Mouse (Mus musculus): ENCODE results near the gene Epha2.
A peak's percentile ranks its signal among the peaks of the same experiment; 100 is the strongest.

The Epha2 gene

DNA sequence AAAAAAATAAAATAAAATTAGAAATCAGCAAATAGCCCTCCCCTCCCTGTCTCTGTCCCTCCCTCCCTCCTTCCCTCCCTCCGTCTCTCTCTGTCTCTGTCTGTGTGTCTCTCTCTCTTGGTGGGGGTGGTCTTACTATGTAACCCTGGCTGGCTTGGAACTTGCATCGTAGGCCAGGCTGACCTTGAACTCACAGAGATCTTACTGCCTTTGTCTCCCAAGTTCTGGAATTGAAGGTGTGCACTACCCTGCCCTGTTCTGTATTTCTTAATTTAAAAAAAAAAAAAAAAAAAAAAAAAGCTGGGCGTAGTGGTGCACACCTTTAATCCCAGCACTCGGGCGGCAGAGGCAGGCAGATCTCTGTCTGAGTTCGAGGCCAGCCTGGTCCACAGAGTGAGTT lies 21.3 kb upstream of the Epha2 start:
- no peak for DNase-seq (ENCODE audit: low read depth, low spot score)

DNA sequence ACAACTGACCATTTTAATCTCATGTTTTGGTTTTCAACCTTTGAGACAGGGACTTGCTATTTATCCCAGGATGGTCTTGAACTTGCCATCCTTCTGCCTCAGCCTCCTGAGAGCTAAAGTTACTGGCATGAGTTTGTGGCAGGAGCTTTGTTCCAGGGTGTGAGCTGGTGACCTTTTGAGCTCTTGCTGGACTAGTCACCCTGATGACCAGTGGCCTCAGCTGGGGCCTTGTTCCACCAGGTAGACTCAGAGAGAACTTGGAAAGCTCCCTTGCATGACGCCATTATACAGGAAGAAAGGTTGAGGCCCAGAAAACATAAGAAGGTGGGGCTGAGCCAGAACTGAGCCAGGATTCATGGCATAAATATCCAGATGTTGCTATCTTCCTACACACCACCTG lies 20.6 kb upstream of the Epha2 start:
- DNase-seq (ENCODE audit: low read depth, low spot score) = no peak

DNA sequence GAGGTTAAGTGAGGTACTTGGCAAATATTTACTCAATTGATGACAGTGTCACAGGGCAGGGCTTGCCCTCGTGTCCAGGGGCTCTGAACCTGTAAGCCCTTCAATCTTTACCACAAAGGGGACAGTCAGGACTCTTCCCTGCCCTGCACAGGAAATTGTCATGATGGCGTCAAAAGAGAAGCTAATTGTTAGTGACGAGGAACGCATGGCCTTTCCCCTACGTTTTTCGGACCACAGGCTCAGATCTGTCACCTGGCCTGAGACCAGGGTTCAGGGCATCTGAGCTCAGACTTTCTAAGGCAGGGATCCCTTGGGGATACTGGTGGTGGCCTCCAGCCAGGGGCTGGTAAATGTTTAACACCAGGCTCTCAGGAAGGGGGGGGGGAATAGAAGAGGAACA lies 19.9 kb upstream of the Epha2 start:
- DNase-seq (ENCODE audit: low read depth, low spot score) = no peak

DNA sequence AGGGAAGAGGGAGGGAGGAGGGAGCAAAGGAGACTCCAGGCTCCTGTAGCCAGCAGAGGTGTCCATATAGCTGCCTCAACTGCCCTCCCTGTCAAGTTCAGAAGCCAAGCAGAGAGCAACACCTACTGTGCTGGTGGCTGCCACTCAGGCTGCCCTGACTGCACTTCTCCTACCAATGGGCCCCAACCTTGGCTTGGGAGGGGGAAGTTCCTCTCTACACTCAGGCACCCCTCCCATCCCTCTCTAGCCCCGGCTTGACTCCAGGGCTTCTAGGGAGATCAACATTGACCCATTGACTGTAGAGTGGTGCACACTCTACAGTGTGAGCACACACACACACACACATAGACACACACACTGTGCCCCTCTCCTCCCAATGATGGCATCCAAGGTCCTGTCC lies 19.5 kb upstream of the Epha2 start:
- no peak for DNase-seq (ENCODE audit: low read depth, low spot score)

DNA sequence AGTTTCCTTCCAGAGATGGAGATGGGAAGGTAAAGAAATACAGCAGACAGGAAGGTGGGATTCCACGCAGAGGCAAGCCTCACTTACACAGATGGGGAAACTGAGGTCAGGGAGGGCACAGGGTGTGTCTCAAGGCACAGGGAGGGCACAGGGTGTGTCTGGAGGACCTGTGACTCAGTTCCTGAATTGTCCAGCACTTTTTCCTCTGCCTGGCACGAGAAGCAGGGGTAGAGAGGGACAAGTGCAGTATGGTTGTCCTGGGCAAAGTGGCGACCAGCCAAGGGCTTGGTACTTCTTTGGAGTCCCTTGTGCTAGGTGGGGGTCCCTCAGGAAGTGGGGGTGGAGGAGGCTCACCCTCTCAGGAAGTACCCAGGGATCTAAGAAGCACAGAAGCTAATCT lies 19.0 kb upstream of the Epha2 start:
- no peak for DNase-seq (ENCODE audit: low read depth, low spot score)

DNA sequence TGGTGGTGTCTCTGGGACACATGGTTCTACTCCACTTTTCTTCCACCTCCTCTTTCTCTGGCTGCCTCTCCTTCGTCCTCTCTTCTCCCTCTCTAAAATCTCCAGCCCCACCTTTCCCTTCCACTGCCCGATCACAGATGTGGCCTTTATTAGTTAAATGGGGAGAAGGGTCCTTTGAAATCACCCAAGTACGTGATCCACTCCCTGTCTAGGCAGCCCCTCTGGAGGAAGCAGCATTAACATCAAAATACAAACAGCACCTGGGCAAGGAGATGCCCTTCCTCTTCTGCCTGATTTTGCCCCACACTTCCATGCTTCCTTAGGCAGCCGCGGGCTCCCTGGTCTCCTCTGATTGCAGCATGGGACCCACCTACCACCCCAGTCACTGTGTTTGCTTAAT lies 18.4 kb upstream of the Epha2 start:
- no peak for DNase-seq (ENCODE audit: low read depth, low spot score)

DNA sequence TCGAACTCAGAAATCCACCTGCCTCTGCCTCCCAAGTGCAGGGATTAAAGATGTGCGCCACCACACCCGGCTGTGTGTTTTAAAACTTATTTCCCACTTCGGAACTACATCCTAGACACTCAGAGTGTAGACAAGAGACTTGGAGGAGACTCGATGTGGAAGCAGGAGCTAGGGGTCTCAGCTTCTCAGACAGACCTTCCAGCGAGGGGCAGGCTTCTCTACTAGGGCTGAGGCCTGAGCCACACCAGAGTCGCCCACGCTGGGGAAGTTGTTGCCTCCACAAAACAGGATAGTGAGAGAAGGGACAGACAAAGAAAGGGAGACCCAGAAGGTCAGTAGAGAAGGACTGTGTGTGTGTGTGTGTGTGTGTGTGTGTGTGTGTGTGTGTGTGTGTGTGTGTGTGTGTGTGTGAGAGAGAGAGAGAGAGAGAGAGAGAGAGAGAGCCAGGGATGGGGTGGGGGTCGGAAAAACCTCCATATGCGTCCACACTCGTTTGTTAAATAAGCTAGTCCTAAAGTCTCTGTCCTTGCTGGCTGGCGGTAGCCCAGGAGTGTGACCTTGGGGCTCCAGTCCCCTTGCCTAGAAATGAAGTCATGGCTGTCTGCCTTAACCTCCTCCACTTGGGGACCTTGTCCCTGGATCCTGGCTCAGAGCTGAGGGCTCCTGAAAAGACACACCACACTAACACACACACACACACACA lies 17.7 kb upstream of the Epha2 start:
- DNase-seq (ENCODE audit: low read depth, low spot score) = no peak

DNA sequence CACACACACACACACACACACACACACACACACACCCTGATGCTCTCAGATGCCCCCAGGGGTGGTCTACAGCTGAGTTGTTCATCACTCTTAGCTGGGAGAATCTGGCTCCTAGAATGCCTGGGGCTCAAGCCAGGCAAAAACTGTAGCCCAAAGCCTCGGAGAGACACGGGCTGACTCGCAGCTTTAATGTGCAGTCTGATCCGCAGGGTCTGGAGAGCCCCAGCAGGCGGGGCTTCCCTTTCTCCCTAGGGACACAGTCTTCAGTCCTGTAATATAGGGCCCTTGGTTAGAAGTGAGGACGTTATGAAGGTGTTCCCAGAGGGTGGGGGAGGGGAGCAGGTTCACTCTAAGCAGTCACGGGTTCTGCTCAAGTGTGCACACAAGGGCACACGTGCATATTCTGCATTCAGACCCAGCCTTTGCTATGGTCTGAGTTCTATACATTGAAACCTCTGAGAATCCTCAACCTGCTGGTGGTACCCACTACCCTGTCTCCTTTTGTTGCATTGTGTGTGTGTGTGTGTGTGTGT lies 17.1 kb upstream of the Epha2 start:
- DNase-seq (ENCODE audit: low read depth, low spot score) = no peak

DNA sequence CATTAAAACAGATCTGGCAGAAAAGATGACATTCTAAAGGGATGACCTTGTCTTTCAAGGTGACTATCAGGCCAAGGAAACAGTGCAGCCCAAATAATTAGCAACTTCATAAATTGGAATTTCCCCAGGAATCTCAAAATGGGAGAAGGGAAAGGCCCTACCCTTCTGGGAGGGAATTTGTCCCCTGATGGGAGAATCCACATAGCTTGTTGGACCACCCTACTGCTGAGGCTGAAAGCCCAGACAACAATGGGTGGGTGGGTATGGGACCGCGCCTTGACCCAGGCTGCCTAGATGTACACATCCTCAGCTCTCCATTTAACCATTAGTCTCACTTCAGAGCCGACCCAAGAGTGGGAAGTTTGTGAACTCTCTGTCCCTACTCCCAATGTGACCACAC lies 16.6 kb upstream of the Epha2 start:
- no peak for DNase-seq (ENCODE audit: low read depth, low spot score)

DNA sequence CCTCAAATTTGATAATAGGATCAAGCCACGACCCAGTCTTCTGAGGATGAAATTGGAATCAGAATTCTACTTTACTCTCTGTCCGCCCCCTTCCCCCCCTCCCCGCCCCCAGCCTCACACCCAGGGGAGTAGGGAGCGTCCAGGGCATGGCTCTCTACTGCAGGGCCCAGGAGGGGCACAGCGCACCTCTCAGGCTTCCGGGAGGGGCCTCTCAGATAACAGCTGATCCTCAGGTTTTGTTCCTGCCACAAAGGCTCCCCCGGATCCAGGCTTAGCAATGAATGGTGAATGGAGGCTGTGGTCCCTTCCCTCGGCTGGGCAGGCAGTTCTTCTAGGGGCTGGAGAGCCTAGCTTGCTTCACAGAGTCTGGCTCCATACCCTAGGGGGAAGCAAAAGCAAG lies 15.9 kb upstream of the Epha2 start:
- no peak for DNase-seq (ENCODE audit: low read depth, low spot score)

DNA sequence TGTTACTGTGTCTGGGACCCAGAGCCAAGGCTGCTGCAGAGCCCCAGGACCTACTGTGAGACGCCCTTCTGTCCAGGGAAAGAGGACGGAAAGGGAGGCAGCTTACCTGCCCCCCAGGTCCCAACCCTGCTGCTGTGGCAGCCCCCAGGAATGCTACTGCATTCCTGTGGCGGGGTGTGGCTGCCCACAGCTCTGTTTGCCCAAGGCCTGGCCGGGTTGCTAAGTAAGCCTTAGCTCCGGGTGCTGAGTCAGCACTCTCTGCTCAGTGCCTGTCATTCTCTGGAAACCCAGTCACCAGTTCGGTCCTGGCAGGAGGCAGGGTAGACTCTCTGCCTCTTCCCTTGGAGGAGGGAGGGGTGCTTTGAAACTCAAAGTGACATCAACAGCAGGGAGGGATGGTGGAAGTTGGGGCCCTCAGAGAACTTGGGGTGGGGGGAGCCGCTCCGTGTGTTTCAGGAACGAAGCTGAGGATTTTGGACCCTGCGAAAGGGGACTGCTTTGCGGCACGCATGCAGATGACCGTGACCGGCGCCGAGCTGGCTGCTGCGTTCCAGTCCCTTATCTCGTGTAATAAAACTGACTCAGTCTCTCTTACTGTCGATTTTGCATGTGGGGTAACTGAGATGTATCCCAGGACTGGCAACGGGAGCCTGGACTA lies 14.1 kb upstream of the Epha2 start:
- peak; percentile 76 for DNase-seq (ENCODE audit: low read depth, low spot score)

DNA sequence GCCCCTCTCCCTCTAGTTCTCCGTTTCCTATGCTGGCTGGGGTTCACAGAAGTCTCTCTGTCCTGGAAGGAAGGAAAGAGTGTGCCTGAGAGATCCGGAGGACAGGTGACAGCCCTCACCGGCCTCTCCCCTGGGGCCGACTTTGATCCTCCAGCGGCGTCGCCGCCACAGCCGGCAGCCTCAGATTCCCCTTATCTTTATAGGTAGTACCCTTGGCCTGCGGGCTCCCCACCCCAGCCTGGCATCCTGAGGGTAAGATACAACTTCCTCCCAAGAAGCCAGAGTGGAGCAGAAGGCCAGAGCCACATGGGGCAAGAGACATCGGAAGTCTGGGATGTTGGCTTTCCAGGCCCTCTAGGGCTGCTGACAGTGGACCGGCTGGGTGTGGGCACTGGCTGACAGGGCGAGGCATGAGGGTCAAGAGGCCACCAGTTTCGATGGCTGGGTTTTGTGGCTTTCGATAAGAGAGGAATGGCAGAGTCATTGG lies 13.5 kb upstream of the Epha2 start:
- DNase-seq (ENCODE audit: low read depth, low spot score) = no peak

DNA sequence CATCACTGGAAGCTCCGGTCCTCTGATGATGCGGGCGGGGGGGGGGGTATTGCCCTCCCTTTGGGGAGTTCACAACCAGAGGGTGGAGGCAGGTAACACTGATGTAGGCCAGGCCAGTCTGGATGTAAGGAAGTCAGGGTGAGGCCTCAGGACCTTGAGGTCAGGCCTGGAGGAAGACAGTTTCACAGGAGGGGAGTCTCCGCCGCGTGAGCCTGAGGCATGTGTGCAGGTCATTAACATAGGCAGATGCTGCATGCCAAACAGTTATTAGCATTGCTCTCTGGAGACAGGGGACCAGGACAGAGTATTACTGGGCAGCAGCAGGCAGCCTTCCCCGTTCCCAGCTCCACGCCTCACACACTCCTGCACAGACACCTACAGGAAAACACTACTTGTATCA lies 12.9 kb upstream of the Epha2 start:
- no peak for DNase-seq (ENCODE audit: low read depth, low spot score)

DNA sequence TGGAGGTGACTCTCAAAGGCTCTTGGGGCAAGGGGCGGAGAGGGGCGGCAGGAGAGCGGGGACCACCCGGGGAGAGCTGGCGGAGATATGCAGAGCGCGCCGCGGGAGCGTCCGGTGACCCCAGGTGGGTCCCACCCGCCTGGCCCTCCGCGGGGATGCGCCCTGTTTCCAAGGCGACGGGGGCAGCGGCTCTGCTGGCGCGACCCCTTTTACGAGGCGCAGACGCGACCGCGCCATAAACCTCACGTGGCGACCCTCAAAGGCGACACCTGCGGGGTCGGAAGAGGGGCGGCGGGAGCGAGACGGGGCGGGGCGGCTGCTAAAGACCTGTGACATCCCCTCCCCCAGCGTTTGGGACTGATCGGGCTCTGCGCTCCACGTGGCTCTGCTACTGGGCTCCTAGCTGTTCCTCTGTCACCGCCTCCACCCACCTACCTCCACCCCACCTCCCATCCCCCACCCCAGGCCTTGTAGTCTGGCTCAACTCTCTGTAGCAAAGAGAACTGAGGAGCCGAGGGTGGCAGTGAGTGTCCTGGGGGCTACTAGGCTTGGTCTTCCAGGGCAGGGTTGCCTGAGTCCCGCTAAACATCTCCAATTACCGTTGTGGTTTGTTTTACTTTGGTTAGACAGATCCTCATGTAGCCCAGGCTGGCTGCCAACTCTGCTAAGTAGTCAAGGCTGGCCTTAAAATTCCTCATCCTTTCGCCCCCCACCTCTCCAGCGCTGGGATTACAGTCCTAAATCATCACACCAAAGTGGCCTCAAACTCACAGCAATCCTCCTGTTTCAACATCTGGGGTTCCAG lies 9.3 kb upstream of the Epha2 start:
- no peak for DNase-seq (ENCODE audit: low read depth, low spot score)

DNA sequence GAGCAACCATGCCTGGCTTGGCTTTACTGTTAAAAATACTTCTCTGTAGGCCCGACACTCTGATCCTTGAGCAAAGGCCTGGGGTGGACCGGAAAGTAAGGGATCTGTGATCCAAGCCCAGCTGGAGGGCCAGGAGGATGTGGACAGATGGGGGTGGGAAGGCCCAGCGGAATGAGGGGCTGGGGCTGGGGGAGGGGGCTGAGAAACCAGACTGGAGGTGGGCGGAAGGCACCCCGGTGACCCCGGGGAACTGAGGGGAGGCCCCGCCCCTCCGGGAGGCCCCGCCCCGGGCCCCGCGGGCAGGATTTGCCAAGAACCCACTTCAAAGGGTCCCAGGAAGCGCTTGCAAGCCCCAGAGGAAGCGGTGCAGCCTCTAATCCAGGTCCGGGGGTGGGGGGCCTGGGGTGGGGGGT lies 5.3 kb upstream of the Epha2 start:
- no peak for DNase-seq (ENCODE audit: low read depth, low spot score)

DNA sequence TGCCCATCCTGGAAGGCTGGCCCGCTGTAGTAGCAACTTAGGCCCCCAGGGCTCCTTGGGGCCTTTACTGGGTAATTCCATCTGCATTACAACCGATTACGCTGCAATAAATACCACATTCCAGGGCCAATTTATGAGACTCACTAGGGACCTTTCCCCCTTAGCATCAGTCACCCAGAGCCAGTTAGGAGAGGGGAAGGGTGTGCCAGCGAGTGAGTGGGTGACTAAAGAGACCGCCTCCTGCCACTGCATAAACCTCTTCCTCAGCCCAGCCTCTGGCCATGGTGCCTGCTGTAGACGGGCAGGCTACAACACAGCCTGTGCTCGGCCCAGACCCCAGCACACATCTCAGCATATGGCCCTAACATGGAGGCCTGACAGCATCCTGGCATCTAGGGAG lies 3.1 kb upstream of the Epha2 start:
- DNase-seq (ENCODE audit: low read depth, low spot score) = no peak

DNA sequence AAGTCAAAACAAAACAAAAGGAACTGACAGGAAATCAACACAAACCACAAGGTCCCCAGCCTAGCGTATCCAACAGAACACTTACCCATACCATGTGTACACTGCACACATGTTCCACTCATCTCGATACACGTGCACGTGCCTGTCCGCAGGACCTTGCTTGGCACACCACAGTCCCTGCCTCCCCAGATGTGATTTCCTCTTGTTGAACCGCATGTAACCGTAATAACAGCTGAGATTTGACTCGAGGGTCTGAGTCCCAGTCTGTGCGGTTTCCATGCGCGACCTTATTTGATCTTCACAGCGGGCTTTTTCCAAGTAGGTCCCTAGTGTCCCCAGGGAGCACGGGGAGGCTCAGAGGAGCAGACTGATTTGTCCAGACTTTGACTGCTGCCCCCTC lies 1.7 kb upstream of the Epha2 start:
- DNase-seq (ENCODE audit: low read depth, low spot score) = no peak

DNA sequence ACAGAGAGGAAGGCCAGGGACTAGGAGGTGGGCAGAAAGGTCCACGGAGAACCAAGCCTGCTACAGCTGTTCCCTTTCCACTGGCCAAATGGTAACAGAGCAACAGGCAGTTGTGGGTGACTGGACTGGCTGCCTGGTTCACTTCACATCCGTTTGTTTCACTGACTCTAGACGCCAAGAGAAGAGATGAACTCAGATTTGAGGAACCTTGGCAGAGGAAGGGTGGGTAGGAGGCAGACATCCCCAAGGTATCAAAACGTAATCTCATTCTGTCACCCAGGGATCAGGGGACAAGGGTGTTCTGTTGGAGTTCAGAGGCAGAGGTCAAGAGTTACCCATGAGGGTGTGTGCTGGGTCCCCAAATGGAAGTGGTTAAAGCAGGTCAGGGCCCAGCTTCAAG lies 844 bp upstream of the Epha2 start:
- DNase-seq (ENCODE audit: low read depth, low spot score) = no peak

DNA sequence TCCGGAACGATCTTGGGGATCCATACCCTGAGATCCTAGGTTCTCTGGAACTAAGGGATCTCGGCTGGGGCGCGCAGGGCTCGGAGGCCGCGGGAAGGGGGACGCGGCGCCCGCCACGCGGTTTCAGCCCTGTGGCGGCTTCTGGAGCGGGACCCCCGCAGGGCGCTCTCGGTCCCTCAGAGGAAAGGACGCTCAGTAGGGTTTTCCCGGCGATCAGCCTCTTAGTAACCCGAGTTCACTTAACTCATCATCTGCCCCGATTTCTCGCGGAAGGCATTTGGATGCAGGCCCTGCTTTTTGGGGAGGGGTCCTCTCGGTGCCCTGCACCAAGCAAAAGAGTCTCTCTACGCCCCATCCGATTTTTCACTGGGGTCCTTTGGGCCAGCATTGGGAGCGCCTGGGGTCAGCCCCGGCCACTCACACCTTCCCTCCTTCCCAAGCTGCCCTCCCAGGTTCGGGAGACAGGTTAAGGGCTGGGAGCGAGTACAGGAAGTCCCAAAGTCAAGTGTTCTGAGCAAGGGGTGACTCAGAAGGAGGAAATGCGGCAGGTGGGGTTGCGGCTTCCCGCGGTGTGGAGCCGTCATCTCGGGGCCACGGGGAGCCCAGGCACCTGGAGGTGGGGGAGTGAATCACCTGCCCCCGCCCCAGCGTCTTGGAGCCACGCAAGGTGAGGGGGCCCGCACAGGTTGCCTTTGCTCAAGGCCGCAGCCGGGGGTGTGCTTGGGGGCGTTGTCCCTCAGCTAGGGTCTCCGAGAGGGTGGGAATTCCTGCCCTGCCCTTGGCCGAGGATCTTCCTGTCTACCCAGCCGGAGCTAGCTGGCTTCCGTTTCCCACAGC lies 769 bp downstream of the Epha2 start:
- DNase-seq (ENCODE audit: low read depth, low spot score) = no peak

DNA sequence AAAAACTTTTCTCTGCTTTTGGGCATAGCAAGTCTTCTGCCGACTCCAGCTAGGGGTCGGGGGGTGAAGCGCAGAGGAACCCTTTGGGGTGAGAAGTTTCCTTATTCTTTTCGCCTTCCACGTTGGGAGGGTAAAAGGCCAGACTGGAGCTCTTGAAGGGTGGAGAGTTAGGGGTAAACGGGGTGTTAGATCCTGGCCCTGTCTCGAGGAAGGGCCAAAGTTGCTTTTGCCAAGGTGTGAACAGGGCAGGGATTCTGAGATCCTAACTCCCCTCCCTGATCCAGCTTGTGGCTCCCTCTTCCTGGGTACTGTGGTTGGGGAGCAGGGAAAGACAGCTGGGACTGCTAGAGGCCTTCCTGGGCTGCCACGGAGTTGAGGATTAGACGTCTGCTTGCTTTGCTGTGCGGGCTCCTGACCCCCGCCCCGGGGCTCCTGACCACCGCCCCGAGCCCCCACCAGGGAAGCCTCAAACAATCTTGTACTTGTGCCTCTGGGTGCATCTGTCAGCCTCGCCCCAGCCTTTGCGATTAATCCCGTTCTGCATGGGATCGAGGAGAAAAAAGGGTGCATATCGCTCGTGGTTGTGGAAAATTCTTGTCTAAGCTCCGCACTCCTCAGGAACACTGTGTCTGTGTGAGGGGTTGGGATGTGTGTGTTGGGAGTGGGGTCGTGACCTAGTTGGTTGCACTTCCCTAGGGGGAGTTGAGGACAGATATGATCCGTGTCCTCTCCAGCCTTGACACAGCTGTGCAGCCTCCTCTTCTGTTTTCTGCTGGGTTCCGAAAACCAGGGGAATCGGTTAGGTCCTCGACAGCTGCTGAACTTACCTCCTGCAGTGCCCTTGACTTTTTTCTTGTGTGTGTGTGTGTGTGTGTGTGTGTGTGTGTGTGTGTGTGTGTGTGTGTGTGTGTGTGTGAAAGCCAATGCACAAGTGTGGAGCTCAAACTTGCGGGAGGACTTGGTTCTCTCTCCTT lies 1.7 kb downstream of the Epha2 start:
- no peak for DNase-seq (ENCODE audit: low read depth, low spot score)

All from mesoderm, embryonic 11.5 days (tissue).